Mouse (Mus musculus): Measurements from ENCODE around the gene Nos3. TPM values are rescaled to one million over a fixed set of nuclear protein-coding genes. Genes with fewer than 3 reads are reported as not detected.
"Not testable (repeated sequence)": the region's sequence is repeated elsewhere in the genome, so short reads cannot be mapped to it uniquely, and the experiment has no call there.

Gene Nos3
- polyA plus RNA-seq, 1 experiment: not detected

- Histone ChIP-seq H3K27ac (ENCODE audit: insufficient read depth, low read depth, low read length) (peak within 1 kb of the TSS; percentile 14), H3K4me1 (ENCODE audit: control insufficient read depth, insufficient read depth, low read length) (peaks cover 35% of the 10 kb centered on the region), H3K4me3 (ENCODE audit: insufficient read depth, low read length) (no peak within 1 kb of the TSS)
- no peak for TF ChIP-seq POLR2A (IDR thresholded peaks at IDR 0.05; ENCODE audit: borderline replicate concordance, low read depth, low read length)
- TF ChIP-seq CTCF (IDR thresholded peaks at IDR 0.05; ENCODE audit: low read depth, low read length): no peak
Measured at GRCm38 (mm10) chr5:24391864-24392263, 27.3 kb downstream of the Nos3 start, which contains the start of gene Atg9b. TSS of gene Atg9b (minus strand) at chr5:24392143.

GRCm38 (mm10) chr5:24392724-24393123 lies 28.1 kb downstream of the Nos3 start:
- peak overlapping the region; percentile 14; the same call in 1 of the 2 replicates for H3K27ac ChIP-seq (ENCODE audit: insufficient read depth, low read depth, low read length)
- no peak overlapping the region for H3K4me3 ChIP-seq (ENCODE audit: insufficient read depth, low read length)
- peaks cover 34% of the 10 kb centered on the region for H3K4me1 ChIP-seq (ENCODE audit: control insufficient read depth, insufficient read depth, low read length)
- no peak for TF ChIP-seq CTCF (IDR thresholded peaks at IDR 0.05; ENCODE audit: low read depth, low read length)
- no peak for TF ChIP-seq POLR2A (IDR thresholded peaks at IDR 0.05; ENCODE audit: borderline replicate concordance, low read depth, low read length)

GRCm38 (mm10) chr5:24393392-24393997 lies 28.9 kb downstream of the Nos3 start, which contains the start of gene Abcb8:
TSS of gene Abcb8 (plus strand) at chr5:24393663.
- peak within 1 kb of the TSS; percentile 82 for H3K27ac ChIP-seq (ENCODE audit: insufficient read depth, low read depth, low read length)
- TF ChIP-seq POLR2A (IDR thresholded peaks at IDR 0.05; ENCODE audit: borderline replicate concordance, low read depth, low read length): no peak
- TF ChIP-seq CTCF (IDR thresholded peaks at IDR 0.05; ENCODE audit: low read depth, low read length): peak; percentile 61; the same call in 1 of the 2 replicates
- peaks cover 33% of the 10 kb centered on the region for H3K4me1 ChIP-seq (ENCODE audit: control insufficient read depth, insufficient read depth, low read length)
- H3K4me3 ChIP-seq (ENCODE audit: insufficient read depth, low read length): peak within 1 kb of the TSS; percentile 73

- H3K4me1 ChIP-seq (ENCODE audit: control insufficient read depth, insufficient read depth, low read length): peaks cover 29% of the 10 kb centered on the region
- H3K4me3 ChIP-seq (ENCODE audit: insufficient read depth, low read length): peak overlapping the region; percentile 73
- TF ChIP-seq CTCF (IDR thresholded peaks at IDR 0.05; ENCODE audit: low read depth, low read length): peak; percentile 51; the same call in 1 of the 2 replicates
- TF ChIP-seq POLR2A (IDR thresholded peaks at IDR 0.05; ENCODE audit: borderline replicate concordance, low read depth, low read length): no peak
- H3K27ac ChIP-seq (ENCODE audit: insufficient read depth, low read depth, low read length): peak overlapping the region; percentile 82
Measured at GRCm38 (mm10) chr5:24394165-24394894, 29.7 kb downstream of the Nos3 start.

GRCm38 (mm10) chr5:24396254-24396653 lies 31.6 kb downstream of the Nos3 start:
- peaks cover 16% of the 10 kb centered on the region for H3K4me1 ChIP-seq (ENCODE audit: control insufficient read depth, insufficient read depth, low read length)
- not testable (repeated sequence) for H3K4me3 ChIP-seq (ENCODE audit: insufficient read depth, low read length); H3K27ac ChIP-seq (ENCODE audit: insufficient read depth, low read depth, low read length)

- peaks cover 4% of the 10 kb centered on the region for H3K4me1 ChIP-seq (ENCODE audit: control insufficient read depth, insufficient read depth, low read length)
- no peak overlapping the region for H3K4me3 ChIP-seq (ENCODE audit: insufficient read depth, low read length)
- no peak overlapping the region for H3K27ac ChIP-seq (ENCODE audit: insufficient read depth, low read depth, low read length)
- TF ChIP-seq CTCF (IDR thresholded peaks at IDR 0.05; ENCODE audit: low read depth, low read length) (no peak), POLR2A (IDR thresholded peaks at IDR 0.05; ENCODE audit: borderline replicate concordance, low read depth, low read length) (no peak)
Measured at GRCm38 (mm10) chr5:24399686-24400085, 35.1 kb downstream of the Nos3 start.

GRCm38 (mm10) chr5:24400362-24400761 lies 35.8 kb downstream of the Nos3 start:
- Histone ChIP-seq H3K27ac (ENCODE audit: insufficient read depth, low read depth, low read length) (no peak overlapping the region), H3K4me1 (ENCODE audit: control insufficient read depth, insufficient read depth, low read length) (peaks cover 9% of the 10 kb centered on the region; the same call in 1 of the 2 replicates), H3K4me3 (ENCODE audit: insufficient read depth, low read length) (no peak overlapping the region)
- no peak for TF ChIP-seq CTCF (IDR thresholded peaks at IDR 0.05; ENCODE audit: low read depth, low read length)
- no peak for TF ChIP-seq POLR2A (IDR thresholded peaks at IDR 0.05; ENCODE audit: borderline replicate concordance, low read depth, low read length)

GRCm38 (mm10) chr5:24400911-24401605 lies 36.4 kb downstream of the Nos3 start:
- TF ChIP-seq CTCF (IDR thresholded peaks at IDR 0.05; ENCODE audit: low read depth, low read length) (no peak), POLR2A (IDR thresholded peaks at IDR 0.05; ENCODE audit: borderline replicate concordance, low read depth, low read length) (no peak)
- Histone ChIP-seq H3K27ac (ENCODE audit: insufficient read depth, low read depth, low read length) (no peak overlapping the region), H3K4me3 (ENCODE audit: insufficient read depth, low read length) (no peak overlapping the region)

GRCm38 (mm10) chr5:24401969-24402368 lies 37.4 kb downstream of the Nos3 start:
- TF ChIP-seq POLR2A (IDR thresholded peaks at IDR 0.05; ENCODE audit: borderline replicate concordance, low read depth, low read length): no peak
- TF ChIP-seq CTCF (IDR thresholded peaks at IDR 0.05; ENCODE audit: low read depth, low read length): no peak
- peaks cover 11% of the 10 kb centered on the region; the same call in 1 of the 2 replicates for H3K4me1 ChIP-seq (ENCODE audit: control insufficient read depth, insufficient read depth, low read length)
- no peak overlapping the region for H3K4me3 ChIP-seq (ENCODE audit: insufficient read depth, low read length)
- H3K27ac ChIP-seq (ENCODE audit: insufficient read depth, low read depth, low read length): no peak overlapping the region

More at GRCm38 (mm10) chr5:24400911-24401605, 36.4 kb downstream of the Nos3 start:
- peaks cover 11% of the 10 kb centered on the region; the same call in 1 of the 2 replicates for H3K4me1 ChIP-seq (ENCODE audit: control insufficient read depth, insufficient read depth, low read length)
